Mouse (Mus musculus): ENCODE measurements around the gene Hspbap1. TPM values are rescaled to one million over a fixed set of nuclear protein-coding genes. Genes with fewer than 3 reads are reported as not detected.

Hspbap1 gene
- polyA plus RNA-seq, 1 experiment from 2014 or later, result 21.9 TPM

DNA sequence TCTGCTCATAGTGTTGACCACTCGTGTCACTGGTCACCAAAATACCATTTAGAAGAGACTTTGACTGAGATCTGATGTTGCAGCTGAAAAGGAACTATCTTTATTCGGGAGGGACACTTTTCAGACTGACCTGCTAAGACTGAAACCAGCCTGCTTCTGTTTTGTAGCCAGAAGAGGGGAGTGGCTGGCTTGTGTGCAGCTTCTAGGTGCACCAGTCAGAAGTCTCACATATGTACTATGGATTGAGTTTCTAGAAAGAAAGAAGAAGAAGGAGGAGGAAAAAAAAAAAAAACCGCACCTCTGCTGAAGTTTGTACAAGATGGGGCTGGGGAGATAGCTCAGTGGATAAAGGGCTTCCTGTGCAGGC, 13.0 kb downstream of the Hspbap1 start:
- H3K4me1 ChIP-seq, result 0 out of 2 replicates have a peak, but pooled peaks cover 10% of the 10 kb centered on the region
- 89% methylated on average over 3 of the region's 3 CpGs for WGBS
- peaks cover 3% of the 10 kb centered on the region; the same call in 1 of the 2 replicates for H3K36me3 ChIP-seq
- no peak for ATAC-seq (ENCODE audit: low FRiP score, low read depth)
- no peak overlapping the region for H3K4me3 ChIP-seq
- no peak overlapping the region for H3K27ac ChIP-seq
- H3K27me3 ChIP-seq (replicated peaks), result no peaks in the 10 kb centered on the region
- H3K4me2 ChIP-seq (replicated peaks), result no peak overlapping the region
- H3K9me3 ChIP-seq, result no peaks in the 10 kb centered on the region
- no peak overlapping the region for H3K9ac ChIP-seq

GRCm38 (mm10) chr16:35784134-35784725, 14.1 kb downstream of the Hspbap1 start:
- no peak for ATAC-seq (ENCODE audit: low FRiP score, low read depth)
- H3K9ac ChIP-seq, result no peak overlapping the region
- 84% methylated on average over 7 of the region's 7 CpGs for WGBS
- H3K4me1 ChIP-seq, result 0 out of 2 replicates have a peak, but pooled peaks cover 10% of the 10 kb centered on the region
- no peak overlapping the region for H3K4me2 ChIP-seq (replicated peaks)
- no peak overlapping the region for H3K4me3 ChIP-seq
- peaks cover 3% of the 10 kb centered on the region; the same call in 1 of the 2 replicates for H3K36me3 ChIP-seq
- no peaks in the 10 kb centered on the region for H3K27me3 ChIP-seq (replicated peaks)
- no peak overlapping the region for H3K27ac ChIP-seq
- H3K9me3 ChIP-seq, result no peaks in the 10 kb centered on the region

GRCm38 (mm10) chr16:35787163-35787562, 17.0 kb downstream of the Hspbap1 start:
- 0 out of 2 replicates have a peak, but pooled peaks cover 10% of the 10 kb centered on the region for H3K4me1 ChIP-seq
- ATAC-seq (ENCODE audit: low FRiP score, low read depth), result peak; percentile 68
- H3K4me3 ChIP-seq, result no peak overlapping the region
- H3K4me2 ChIP-seq (replicated peaks), result no peak overlapping the region
- no peaks in the 10 kb centered on the region for H3K27me3 ChIP-seq (replicated peaks)
- 83% methylated on average over 6 of the region's 6 CpGs for WGBS
- H3K36me3 ChIP-seq, result peaks cover 3% of the 10 kb centered on the region; the same call in 1 of the 2 replicates
- H3K9me3 ChIP-seq, result no peaks in the 10 kb centered on the region
- no peak overlapping the region for H3K9ac ChIP-seq
- H3K27ac ChIP-seq, result no peak overlapping the region

DNA sequence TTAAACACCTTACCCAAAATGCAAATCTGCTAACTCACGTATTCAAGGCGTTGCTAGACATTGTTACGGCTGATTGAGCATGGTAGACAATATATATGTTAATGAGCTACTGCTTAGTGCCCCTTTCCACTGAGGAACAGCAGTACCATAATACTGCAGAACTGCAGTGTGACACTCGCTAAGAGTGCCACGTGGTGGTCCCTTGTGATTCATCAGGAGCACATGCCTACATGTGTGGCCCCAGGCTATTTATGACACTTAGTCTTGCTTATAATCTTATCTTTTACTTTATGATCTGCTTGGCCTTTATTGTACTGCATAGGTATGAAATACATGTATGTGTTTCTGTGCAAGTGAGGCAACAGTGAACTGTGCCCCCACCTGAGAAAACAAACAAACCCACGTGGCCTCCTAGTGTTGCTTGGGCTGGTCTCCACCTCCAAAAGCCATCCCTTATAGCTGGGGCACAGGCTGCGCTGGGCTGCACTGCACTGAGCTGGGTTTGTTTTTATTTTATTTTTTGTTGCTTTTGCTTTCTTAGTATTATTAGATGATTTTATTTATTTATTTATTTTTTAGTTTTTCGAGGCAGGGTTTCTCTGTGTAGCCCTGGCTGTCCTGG, 17.5 kb downstream of the Hspbap1 start:
- no peaks in the 10 kb centered on the region for H3K9me3 ChIP-seq
- H3K27me3 ChIP-seq (replicated peaks), result no peaks in the 10 kb centered on the region
- peaks cover 3% of the 10 kb centered on the region; the same call in 1 of the 2 replicates for H3K36me3 ChIP-seq
- H3K9ac ChIP-seq, result no peak overlapping the region
- no peak overlapping the region for H3K4me3 ChIP-seq
- H3K27ac ChIP-seq, result no peak overlapping the region
- H3K4me2 ChIP-seq (replicated peaks), result no peak overlapping the region
- WGBS, result 52% methylated on average over 8 of the region's 8 CpGs
- peak; percentile 95 for ATAC-seq (ENCODE audit: low FRiP score, low read depth)
- 0 out of 2 replicates have a peak, but pooled peaks cover 10% of the 10 kb centered on the region for H3K4me1 ChIP-seq

DNA sequence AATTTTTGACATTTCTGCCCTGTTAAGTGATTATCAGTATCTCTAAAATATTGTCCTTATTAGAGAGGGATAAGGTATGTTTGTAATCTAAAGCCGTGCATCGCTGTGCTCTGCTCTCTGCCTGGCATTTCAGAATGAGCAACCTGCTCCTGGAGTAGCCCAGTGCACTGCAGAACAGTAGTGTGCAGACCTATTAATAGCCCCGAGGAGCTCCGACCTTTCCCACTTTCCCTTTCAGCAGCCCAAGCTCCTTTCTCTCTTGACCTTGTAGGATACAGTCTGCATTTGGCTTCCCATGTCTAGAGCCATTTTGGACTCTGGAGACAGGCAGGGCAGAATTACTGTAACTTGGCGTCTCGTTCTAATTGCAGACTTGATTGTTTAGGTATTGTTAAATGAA, 18.2 kb downstream of the Hspbap1 start:
- H3K4me3 ChIP-seq, result no peak overlapping the region
- ATAC-seq (ENCODE audit: low FRiP score, low read depth), result no peak
- H3K9ac ChIP-seq, result no peak overlapping the region
- no peaks in the 10 kb centered on the region for H3K27me3 ChIP-seq (replicated peaks)
- no peaks in the 10 kb centered on the region for H3K9me3 ChIP-seq
- H3K27ac ChIP-seq, result no peak overlapping the region
- 95% methylated on average over 6 of the region's 6 CpGs for WGBS
- H3K36me3 ChIP-seq, result peaks cover 3% of the 10 kb centered on the region; the same call in 1 of the 2 replicates
- H3K4me1 ChIP-seq, result 0 out of 2 replicates have a peak, but pooled peaks cover 10% of the 10 kb centered on the region
- H3K4me2 ChIP-seq (replicated peaks), result no peak overlapping the region

DNA sequence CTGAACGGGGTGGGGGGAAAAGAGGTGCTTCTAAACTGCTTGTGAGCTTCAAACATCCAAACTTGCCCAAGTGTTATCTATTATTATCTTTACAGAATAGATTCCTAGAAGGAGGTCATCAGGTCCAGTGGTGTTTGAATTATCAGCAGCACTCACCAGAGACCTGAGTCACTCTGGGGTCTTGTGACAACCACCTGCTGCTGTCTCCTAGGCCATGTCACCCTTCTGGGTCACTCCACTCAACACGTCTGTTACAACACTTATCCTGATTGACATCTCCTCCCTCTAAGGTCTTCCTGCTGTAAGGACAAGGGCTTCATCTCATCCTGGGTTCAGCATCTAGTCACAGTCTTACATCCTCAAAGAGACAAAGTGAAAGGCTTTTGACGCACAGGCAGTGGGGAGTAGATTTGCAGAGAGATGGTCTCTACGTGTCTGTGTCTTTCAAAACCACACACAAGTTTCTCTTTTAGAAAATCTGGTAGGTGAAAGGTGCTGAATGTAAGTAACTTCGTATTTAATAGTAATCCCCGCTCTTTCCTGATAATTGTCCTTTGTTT, 21.9 kb downstream of the Hspbap1 start:
- Histone ChIP-seq H3K36me3 (peaks cover 3% of the 10 kb centered on the region), H3K27ac (no peak overlapping the region), H3K4me2 (replicated peaks) (no peak overlapping the region), H3K9me3 (no peaks in the 10 kb centered on the region), H3K9ac (no peak overlapping the region), H3K4me3 (no peak overlapping the region), H3K27me3 (replicated peaks) (no peaks in the 10 kb centered on the region), H3K4me1 (0 out of 2 replicates have a peak, but pooled peaks cover 8% of the 10 kb centered on the region)
- no peak for ATAC-seq (ENCODE audit: low FRiP score, low read depth)
- 86% methylated on average over 6 of the region's 6 CpGs for WGBS

DNA sequence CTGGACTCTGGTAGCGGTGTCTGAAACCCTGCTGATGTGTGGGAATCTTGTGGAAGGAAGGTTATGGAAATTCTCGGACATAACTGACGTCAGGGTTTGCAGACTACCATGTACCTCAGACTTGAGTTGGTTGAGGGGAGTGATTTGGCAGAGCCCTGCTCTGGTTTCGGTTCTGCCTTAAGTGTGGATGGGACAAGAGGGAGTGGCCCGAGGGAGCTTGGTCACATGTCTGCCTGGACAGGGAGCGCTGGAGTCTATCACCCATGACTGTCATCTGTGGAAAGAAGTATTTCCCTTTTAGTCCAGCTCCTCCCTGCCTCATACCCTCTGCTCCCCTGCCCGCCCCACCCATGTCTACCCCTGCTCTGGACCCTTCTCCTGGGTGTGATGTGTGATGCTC, 32.0 kb downstream of the Hspbap1 start:
- Histone ChIP-seq H3K27ac (no peak overlapping the region), H3K27me3 (replicated peaks) (no peaks in the 10 kb centered on the region), H3K9me3 (peaks cover 6% of the 10 kb centered on the region; the same call in 1 of the 2 replicates), H3K36me3 (peaks cover 11% of the 10 kb centered on the region; the same call in 1 of the 2 replicates), H3K4me1 (no peaks in the 10 kb centered on the region), H3K4me3 (no peak overlapping the region), H3K4me2 (replicated peaks) (no peak overlapping the region), H3K9ac (no peak overlapping the region)
- 92% methylated on average over 7 of the region's 7 CpGs for WGBS
- no peak for ATAC-seq (ENCODE audit: low FRiP score, low read depth)

- Histone ChIP-seq H3K27ac (no peak overlapping the region), H3K4me2 (replicated peaks) (no peak overlapping the region), H3K9ac (no peak overlapping the region), H3K9me3 (no peaks in the 10 kb centered on the region), H3K4me1 (no peaks in the 10 kb centered on the region), H3K4me3 (no peak overlapping the region), H3K27me3 (replicated peaks) (no peaks in the 10 kb centered on the region), H3K36me3 (peaks cover 11% of the 10 kb centered on the region; the same call in 1 of the 2 replicates)
- 95% methylated on average over 4 of the region's 4 CpGs for WGBS
- no peak for ATAC-seq (ENCODE audit: low FRiP score, low read depth)
These were observed 33.5 kb downstream of the Hspbap1 start for GRCm38 (mm10) chr16:35803723-35804122.

DNA sequence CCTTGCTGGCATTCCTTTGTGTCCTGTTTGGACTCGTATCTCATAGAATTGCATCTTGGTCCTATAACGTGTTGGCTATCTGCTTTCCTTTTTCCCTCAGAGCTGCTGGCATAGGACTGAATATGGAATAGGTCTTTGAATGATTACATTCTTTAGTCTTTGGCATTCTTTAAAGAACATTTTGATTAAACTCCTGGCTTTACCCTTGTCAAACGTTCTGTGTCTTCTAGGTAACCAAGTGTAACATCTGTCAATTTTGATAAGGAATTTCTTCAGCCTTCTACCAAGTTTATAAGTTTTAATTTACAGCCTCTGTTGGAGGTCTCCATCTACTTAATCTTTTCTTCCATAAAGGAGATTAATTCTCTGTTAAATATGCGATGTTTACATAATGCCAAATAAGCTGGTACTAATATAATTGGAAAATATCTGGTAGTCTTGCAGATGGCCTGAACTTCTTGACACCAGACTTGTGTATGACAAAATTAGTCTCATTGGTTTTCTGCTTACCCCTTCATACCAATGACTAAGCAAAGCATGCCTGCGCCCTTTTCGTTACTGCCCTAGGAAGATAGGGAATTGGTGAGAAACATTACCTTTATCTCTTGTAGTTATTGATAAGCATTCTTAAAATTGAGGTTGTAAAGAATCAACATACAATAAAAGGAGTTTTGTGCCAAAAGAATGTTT, 36.9 kb downstream of the Hspbap1 start:
- no peaks in the 10 kb centered on the region for H3K4me1 ChIP-seq
- no peak overlapping the region for H3K4me3 ChIP-seq
- no peak overlapping the region for H3K9ac ChIP-seq
- ATAC-seq (ENCODE audit: low FRiP score, low read depth), result no peak
- H3K27ac ChIP-seq, result no peak overlapping the region
- H3K27me3 ChIP-seq (replicated peaks), result no peaks in the 10 kb centered on the region
- WGBS, result 92% methylated on average over 6 of the region's 6 CpGs
- H3K4me2 ChIP-seq (replicated peaks), result no peak overlapping the region
- H3K9me3 ChIP-seq, result no peaks in the 10 kb centered on the region
- H3K36me3 ChIP-seq, result no peaks in the 10 kb centered on the region

DNA sequence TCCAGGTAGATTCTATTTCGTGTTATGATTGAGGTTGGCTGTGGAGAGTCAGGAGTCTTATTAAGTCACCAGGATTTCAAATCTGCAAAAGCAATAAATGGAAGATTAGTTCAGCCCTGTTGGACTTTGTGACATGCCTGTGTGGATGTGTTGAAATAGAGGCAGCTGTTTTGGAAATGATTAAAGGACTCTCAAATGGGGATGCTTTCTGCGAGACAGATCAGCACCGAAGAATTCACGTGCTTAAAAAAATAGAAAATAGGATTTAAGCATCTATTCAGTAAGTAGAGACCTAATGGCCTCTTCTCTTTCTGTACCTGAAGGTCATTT, 37.5 kb downstream of the Hspbap1 start:
- no peak for ATAC-seq (ENCODE audit: low FRiP score, low read depth)
- H3K27ac ChIP-seq, result no peak overlapping the region
- no peaks in the 10 kb centered on the region for H3K27me3 ChIP-seq (replicated peaks)
- no peak overlapping the region for H3K4me3 ChIP-seq
- 90% methylated on average over 4 of the region's 4 CpGs for WGBS
- H3K4me2 ChIP-seq (replicated peaks), result no peak overlapping the region
- no peaks in the 10 kb centered on the region for H3K36me3 ChIP-seq
- H3K9me3 ChIP-seq, result no peaks in the 10 kb centered on the region
- no peak overlapping the region for H3K9ac ChIP-seq
- H3K4me1 ChIP-seq, result no peaks in the 10 kb centered on the region

DNA sequence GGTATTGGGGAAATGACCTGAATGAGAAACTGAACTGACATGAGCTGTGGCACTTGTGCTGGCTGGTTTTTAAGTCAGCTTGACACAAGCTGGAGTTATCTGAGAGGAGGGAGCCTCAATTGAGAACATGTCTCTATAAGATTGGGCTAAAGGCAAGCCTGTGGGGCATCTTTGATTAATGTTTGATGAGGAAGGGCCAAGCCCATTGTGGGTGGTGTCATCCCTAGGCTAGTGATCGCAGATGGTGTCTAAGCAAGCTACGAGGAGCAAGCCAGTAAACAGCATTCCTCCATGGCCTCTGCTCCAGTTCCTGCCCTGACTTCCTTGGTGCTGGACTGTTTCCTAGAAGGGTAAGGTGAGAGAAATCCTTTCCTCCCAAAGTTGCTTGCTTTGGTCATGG, 38.7 kb downstream of the Hspbap1 start:
- Histone ChIP-seq H3K4me3 (no peak overlapping the region), H3K4me2 (replicated peaks) (no peak overlapping the region), H3K27ac (no peak overlapping the region), H3K27me3 (replicated peaks) (no peaks in the 10 kb centered on the region), H3K9ac (no peak overlapping the region), H3K36me3 (no peaks in the 10 kb centered on the region), H3K4me1 (no peaks in the 10 kb centered on the region), H3K9me3 (no peaks in the 10 kb centered on the region)
- ATAC-seq (ENCODE audit: low FRiP score, low read depth), result no peak
- 95% methylated on average over 2 of the region's 2 CpGs for WGBS

GRCm38 (mm10) chr16:35813119-35813518, 42.9 kb downstream of the Hspbap1 start:
- Histone ChIP-seq H3K27ac (no peak overlapping the region), H3K4me1 (no peaks in the 10 kb centered on the region), H3K9me3 (no peaks in the 10 kb centered on the region), H3K9ac (no peak overlapping the region), H3K36me3 (peaks cover 3% of the 10 kb centered on the region), H3K27me3 (replicated peaks) (no peaks in the 10 kb centered on the region), H3K4me2 (replicated peaks) (no peak overlapping the region), H3K4me3 (no peak overlapping the region)
- WGBS, result 58% methylated on average over 3 of the region's 3 CpGs
- ATAC-seq (ENCODE audit: low FRiP score, low read depth), result no peak
